Mouse (Mus musculus): ENCODE results near the gene Mcl1. TPM values are rescaled to one million over a fixed set of nuclear protein-coding genes. Genes with fewer than 3 reads are reported as not detected.
"Not testable (repeated sequence)": the region's sequence is repeated elsewhere in the genome, so short reads cannot be mapped to it uniquely, and the experiment has no call there.

Gene Mcl1
- polyA plus RNA-seq, 1 experiment from 2014 or later, result 83.3 TPM

DNA sequence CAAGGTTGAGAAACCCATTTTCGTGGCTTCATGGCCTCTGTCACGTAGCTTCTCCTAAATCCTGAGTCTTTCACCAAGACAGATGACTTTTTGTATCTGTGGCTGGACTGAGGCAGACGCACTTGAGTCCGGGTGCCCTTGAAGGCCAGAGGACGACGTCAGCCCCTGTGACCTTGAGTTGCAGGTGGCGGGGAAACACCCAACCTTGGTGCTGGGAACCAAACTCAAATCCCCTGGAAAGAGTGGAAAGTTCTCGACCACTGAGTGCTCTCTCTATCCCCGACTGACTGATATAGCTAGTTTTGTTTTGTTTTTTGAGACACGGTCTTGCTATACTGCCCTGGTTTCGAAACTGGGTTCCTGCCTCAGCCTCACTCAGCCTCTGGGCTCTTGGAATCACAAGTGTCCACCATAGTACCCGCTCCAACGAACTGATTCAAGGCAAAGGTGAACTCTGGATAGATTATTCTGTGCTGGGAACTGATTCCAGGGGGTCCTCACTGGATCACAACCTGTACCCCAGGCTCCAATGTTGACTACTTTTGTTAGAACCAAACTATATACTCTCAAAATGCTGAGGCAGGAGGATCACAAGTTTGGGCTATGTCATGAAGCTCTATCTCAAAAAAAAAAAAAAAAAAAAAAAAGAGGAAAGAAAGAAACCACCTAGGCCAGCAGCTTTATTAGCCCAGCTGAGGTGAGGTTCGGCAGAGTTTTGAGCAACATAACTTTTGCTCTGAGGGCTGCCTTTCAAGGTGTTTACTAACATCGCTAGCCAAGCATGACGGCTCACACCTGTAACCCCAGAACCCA is 7.0 kb upstream of the Mcl1 start:
- Histone ChIP-seq H3K4me3 (ENCODE audit: low read depth, low read length) (no peak overlapping the region), H3K27me3 (ENCODE audit: control insufficient read depth, insufficient read depth, low read length) (no peaks in the 10 kb centered on the region), H3K36me3 (replicated peaks; ENCODE audit: control insufficient read depth, insufficient read depth, low read depth, low read length) (no peaks in the 10 kb centered on the region), H3K4me2 (ENCODE audit: low read depth, low read length) (no peak overlapping the region), H3K9me3 (replicated peaks; ENCODE audit: control insufficient read depth, low read length) (no peaks in the 10 kb centered on the region), H3K4me1 (ENCODE audit: control insufficient read depth, insufficient read depth, low read length) (0 out of 2 replicates have a peak, but pooled peaks cover 2% of the 10 kb centered on the region), H3K27ac (replicated peaks; ENCODE audit: low read depth, low read length) (no peak overlapping the region), H3K9ac (replicated peaks; ENCODE audit: low read length) (no peak overlapping the region)
- WGBS, result 88% methylated on average over 16 of the region's 16 CpGs
- DNase-seq (ENCODE audit: low spot score) (no peak), ATAC-seq (replicated peaks; ENCODE audit: insufficient number of reproducible peaks, low FRiP score, low TSS enrichment, low read depth) (no peak)

DNA sequence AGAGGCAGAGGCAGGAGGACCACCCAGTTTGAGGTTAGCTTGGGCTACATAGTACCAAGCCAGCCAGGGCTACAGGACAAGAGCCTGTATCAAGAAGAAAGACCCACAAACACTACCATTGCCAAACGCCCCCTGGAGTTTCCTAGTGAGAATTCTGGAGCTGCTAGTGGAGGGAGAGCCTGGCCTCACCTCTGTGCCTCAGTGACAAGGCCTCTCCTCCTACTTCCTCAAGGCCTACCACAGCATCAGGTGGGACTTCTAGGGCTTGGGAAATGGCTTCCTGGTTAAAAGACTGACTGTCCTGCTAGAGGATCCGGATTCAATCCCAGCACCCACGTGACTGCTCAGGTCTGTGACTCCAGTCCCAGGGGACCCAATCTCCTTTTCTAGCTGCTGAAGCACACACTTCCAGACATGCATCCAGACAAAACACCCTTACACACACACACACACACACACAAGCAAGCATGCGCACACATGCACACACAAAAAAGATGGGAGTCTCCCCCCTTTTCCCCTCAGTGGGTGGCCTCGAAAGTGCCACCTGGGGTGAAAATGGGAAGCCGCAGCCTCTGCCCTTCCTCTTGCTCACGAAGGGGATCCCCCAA is 6.3 kb upstream of the Mcl1 start:
- Histone ChIP-seq H3K4me3 (ENCODE audit: low read depth, low read length) (no peak overlapping the region), H3K27ac (replicated peaks; ENCODE audit: low read depth, low read length) (no peak overlapping the region), H3K36me3 (replicated peaks; ENCODE audit: control insufficient read depth, insufficient read depth, low read depth, low read length) (no peaks in the 10 kb centered on the region), H3K4me2 (ENCODE audit: low read depth, low read length) (no peak overlapping the region), H3K9ac (replicated peaks; ENCODE audit: low read length) (no peak overlapping the region), H3K9me3 (replicated peaks; ENCODE audit: control insufficient read depth, low read length) (no peaks in the 10 kb centered on the region), H3K27me3 (ENCODE audit: control insufficient read depth, insufficient read depth, low read length) (no peaks in the 10 kb centered on the region), H3K4me1 (ENCODE audit: control insufficient read depth, insufficient read depth, low read length) (0 out of 2 replicates have a peak, but pooled peaks cover 2% of the 10 kb centered on the region)
- DNase-seq (ENCODE audit: low spot score) (no peak), ATAC-seq (replicated peaks; ENCODE audit: insufficient number of reproducible peaks, low FRiP score, low TSS enrichment, low read depth) (no peak)
- WGBS, result 47% methylated on average over 7 of the region's 7 CpGs

DNA sequence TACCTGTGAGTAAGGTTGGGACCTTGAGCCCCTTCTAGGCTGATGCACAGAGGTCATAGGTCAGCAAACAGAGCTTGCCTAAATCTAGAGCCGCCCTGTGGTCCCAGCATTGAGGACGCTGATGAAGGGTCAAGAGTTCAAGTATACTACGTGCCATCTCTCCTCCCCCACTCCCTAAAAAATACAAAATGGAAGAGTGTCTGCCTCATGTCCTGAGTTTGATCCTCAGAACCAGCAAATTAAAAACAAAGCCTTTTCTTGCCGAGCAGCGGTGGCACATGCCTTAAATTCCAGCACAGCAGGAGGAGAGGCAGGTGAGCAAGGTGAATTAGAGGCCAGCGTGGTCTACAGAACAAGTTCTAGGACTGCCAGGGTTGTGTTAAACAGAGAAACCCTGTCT is 5.7 kb upstream of the Mcl1 start:
- Histone ChIP-seq H3K4me1 (ENCODE audit: control insufficient read depth, insufficient read depth, low read length) (0 out of 2 replicates have a peak, but pooled peaks cover 2% of the 10 kb centered on the region), H3K9ac (replicated peaks; ENCODE audit: low read length) (no peak overlapping the region), H3K4me3 (ENCODE audit: low read depth, low read length) (no peak overlapping the region), H3K9me3 (replicated peaks; ENCODE audit: control insufficient read depth, low read length) (no peaks in the 10 kb centered on the region), H3K4me2 (ENCODE audit: low read depth, low read length) (no peak overlapping the region), H3K27me3 (ENCODE audit: control insufficient read depth, insufficient read depth, low read length) (no peaks in the 10 kb centered on the region), H3K36me3 (replicated peaks; ENCODE audit: control insufficient read depth, insufficient read depth, low read depth, low read length) (no peaks in the 10 kb centered on the region), H3K27ac (replicated peaks; ENCODE audit: low read depth, low read length) (no peak overlapping the region)
- ATAC-seq (replicated peaks; ENCODE audit: insufficient number of reproducible peaks, low FRiP score, low TSS enrichment, low read depth) (no peak), DNase-seq (ENCODE audit: low spot score) (peak; percentile 14)
- 11% methylated on average over 6 of the region's 6 CpGs for WGBS

DNA sequence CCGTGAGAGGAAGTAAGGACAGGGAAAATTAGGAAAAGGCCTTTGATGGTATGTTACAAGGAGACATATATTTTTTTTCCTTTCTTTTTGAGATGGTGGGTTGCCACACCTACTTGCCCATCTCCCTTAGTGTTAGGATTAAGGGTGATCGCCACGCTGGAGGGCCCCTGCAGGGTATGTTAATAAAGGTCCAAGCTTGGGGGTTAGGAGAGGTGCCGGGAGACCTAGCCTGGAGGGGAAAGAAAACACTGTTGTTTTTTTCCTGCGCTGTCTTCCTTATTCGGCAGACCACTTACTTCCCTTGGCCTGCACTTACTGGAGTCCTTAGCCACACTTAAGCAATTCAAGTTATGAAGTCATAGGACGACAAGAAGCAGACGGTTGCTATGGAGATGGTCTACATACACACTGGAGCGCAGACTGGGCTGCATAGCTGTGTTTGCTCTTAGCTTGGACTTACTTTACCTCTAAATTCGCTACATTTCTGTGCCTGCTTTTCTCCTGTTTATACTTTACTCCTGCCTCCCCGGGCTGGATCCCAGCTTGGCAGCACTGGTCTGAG is 5.0 kb upstream of the Mcl1 start:
- 0 out of 2 replicates have a peak, but pooled peaks cover 2% of the 10 kb centered on the region for H3K4me1 ChIP-seq (ENCODE audit: control insufficient read depth, insufficient read depth, low read length)
- H3K4me2 ChIP-seq (ENCODE audit: low read depth, low read length), result no peak overlapping the region
- ATAC-seq (replicated peaks; ENCODE audit: insufficient number of reproducible peaks, low FRiP score, low TSS enrichment, low read depth) (no peak), DNase-seq (ENCODE audit: low spot score) (peak; percentile 71)
- 15% methylated on average over 11 of the region's 11 CpGs for WGBS
- no peak overlapping the region for H3K27ac ChIP-seq (replicated peaks; ENCODE audit: low read depth, low read length)
- H3K36me3 ChIP-seq (replicated peaks; ENCODE audit: control insufficient read depth, insufficient read depth, low read depth, low read length), result no peaks in the 10 kb centered on the region
- H3K4me3 ChIP-seq (ENCODE audit: low read depth, low read length), result no peak overlapping the region
- no peak overlapping the region; the same call in 1 of the 2 replicates for H3K9ac ChIP-seq (replicated peaks; ENCODE audit: low read length)
- no peaks in the 10 kb centered on the region for H3K27me3 ChIP-seq (ENCODE audit: control insufficient read depth, insufficient read depth, low read length)
- no peaks in the 10 kb centered on the region for H3K9me3 ChIP-seq (replicated peaks; ENCODE audit: control insufficient read depth, low read length)

DNA sequence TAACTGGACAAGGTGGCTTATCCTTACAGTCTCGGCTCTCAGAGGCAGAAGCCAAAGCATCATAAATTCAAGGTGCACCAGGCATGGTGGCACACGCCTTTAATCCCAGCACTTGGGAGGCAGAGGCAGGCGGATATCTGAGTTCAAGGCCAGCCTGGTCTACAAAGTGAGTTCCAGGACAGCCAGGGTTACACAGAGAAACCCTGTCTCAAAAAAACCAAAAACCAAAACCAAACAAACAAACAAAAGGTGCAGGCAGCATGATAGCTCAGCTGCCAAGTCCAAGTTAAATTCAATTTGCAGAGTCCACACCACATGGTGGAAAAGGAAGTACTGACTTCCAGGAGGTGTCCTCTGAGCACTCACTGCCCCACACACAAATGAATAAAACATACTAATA is 4.2 kb upstream of the Mcl1 start:
- not testable (repeated sequence) for ATAC-seq (replicated peaks; ENCODE audit: insufficient number of reproducible peaks, low FRiP score, low TSS enrichment, low read depth); H3K4me1 ChIP-seq (ENCODE audit: control insufficient read depth, insufficient read depth, low read length)

DNA sequence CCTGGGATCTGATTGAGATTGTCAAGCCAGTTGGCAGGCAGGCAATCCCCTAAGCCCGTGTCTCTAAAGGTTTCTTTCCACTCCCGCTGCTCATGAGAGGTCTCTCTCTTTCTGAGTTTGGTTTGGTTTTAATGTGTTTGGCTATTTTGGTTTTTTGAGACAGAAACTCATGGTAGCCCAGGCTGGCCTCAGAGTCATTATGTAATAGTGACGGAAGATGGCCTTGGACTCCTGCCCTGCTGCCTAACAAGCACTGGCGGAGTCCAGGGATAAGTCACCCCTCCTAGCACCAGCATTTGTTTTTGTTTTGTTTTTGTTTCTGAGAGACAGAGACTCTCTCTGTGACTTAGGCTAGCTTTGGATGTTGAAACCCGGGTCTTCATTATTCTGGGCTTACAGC is 3.2 kb upstream of the Mcl1 start:
- H3K27me3 ChIP-seq (ENCODE audit: control insufficient read depth, insufficient read depth, low read length), result no peaks in the 10 kb centered on the region
- H3K9me3 ChIP-seq (replicated peaks; ENCODE audit: control insufficient read depth, low read length), result no peaks in the 10 kb centered on the region
- H3K9ac ChIP-seq (replicated peaks; ENCODE audit: low read length), result no peak overlapping the region
- H3K4me3 ChIP-seq (ENCODE audit: low read depth, low read length), result no peak overlapping the region
- ATAC-seq (replicated peaks; ENCODE audit: insufficient number of reproducible peaks, low FRiP score, low TSS enrichment, low read depth) (no peak), DNase-seq (ENCODE audit: low spot score) (no peak)
- H3K4me1 ChIP-seq (ENCODE audit: control insufficient read depth, insufficient read depth, low read length), result 0 out of 2 replicates have a peak, but pooled peaks cover 2% of the 10 kb centered on the region
- no peak overlapping the region for H3K4me2 ChIP-seq (ENCODE audit: low read depth, low read length)
- H3K27ac ChIP-seq (replicated peaks; ENCODE audit: low read depth, low read length), result no peak overlapping the region
- 87% methylated on average over 5 of the region's 5 CpGs for WGBS
- H3K36me3 ChIP-seq (replicated peaks; ENCODE audit: control insufficient read depth, insufficient read depth, low read depth, low read length), result no peaks in the 10 kb centered on the region; the same call in 1 of the 2 replicates

More for the DNA sequence above, 4.2 kb upstream of the Mcl1 start:
- not testable (repeated sequence) for H3K9me3 ChIP-seq (replicated peaks; ENCODE audit: control insufficient read depth, low read length); DNase-seq (ENCODE audit: low spot score); H3K9ac ChIP-seq (replicated peaks; ENCODE audit: low read length); H3K4me3 ChIP-seq (ENCODE audit: low read depth, low read length); H3K4me2 ChIP-seq (ENCODE audit: low read depth, low read length); H3K27me3 ChIP-seq (ENCODE audit: control insufficient read depth, insufficient read depth, low read length); H3K36me3 ChIP-seq (replicated peaks; ENCODE audit: control insufficient read depth, insufficient read depth, low read depth, low read length); H3K27ac ChIP-seq (replicated peaks; ENCODE audit: low read depth, low read length)
- 100% methylated on average over 3 of the region's 3 CpGs for WGBS

DNA sequence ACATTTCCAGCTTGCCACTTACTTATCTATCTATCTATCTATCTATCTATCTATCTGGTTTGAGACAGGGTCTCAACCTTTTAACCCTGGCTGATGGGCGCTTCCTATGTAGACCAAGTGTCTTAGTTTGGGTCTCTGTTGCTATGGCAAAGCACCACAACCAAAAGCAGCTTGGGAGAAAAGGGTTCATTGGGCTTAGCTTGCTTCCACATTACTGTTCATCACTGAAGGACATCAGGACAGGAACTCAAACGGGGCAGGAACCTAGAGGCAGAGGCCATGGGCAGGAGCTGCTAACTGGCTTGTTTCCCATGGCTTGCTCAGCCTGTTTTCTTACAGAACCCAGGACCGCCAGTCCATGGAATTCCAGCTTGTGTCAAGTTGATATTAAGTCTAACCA is 1.5 kb upstream of the Mcl1 start:
- no peaks in the 10 kb centered on the region; the same call in 1 of the 2 replicates for H3K36me3 ChIP-seq (replicated peaks; ENCODE audit: control insufficient read depth, insufficient read depth, low read depth, low read length)
- ATAC-seq (replicated peaks; ENCODE audit: insufficient number of reproducible peaks, low FRiP score, low TSS enrichment, low read depth) (no peak), DNase-seq (ENCODE audit: low spot score) (no peak)
- no peak overlapping the region for H3K4me3 ChIP-seq (ENCODE audit: low read depth, low read length)
- H3K9ac ChIP-seq (replicated peaks; ENCODE audit: low read length), result no peak overlapping the region
- H3K4me1 ChIP-seq (ENCODE audit: control insufficient read depth, insufficient read depth, low read length), result 0 out of 2 replicates have a peak, but pooled peaks cover 8% of the 10 kb centered on the region
- WGBS, result 85% methylated on average over 3 of the region's 3 CpGs
- H3K27ac ChIP-seq (replicated peaks; ENCODE audit: low read depth, low read length), result no peak overlapping the region
- H3K27me3 ChIP-seq (ENCODE audit: control insufficient read depth, insufficient read depth, low read length), result no peaks in the 10 kb centered on the region
- H3K4me2 ChIP-seq (ENCODE audit: low read depth, low read length), result no peak overlapping the region
- H3K9me3 ChIP-seq (replicated peaks; ENCODE audit: control insufficient read depth, low read length), result no peaks in the 10 kb centered on the region

DNA sequence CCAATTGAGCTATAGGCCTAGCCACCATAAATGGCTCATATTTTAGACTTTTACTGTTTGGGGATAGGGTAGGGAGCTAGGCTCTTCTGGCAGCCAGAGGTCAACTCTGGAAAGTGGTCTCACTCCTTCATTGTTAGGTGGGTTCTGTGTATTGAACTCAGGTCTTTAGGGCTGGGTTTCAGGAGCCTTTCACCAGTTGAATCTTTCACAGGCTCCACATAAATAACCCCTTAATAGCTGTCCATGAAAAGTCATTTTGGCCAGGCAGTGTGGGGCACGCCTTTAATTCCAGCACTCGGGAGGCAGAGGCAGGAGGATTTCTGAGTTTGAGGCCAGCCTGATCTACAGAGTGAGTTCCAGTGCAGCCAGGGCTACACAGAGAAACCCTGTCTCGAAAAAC is 877 bp upstream of the Mcl1 start:
- ATAC-seq (replicated peaks; ENCODE audit: insufficient number of reproducible peaks, low FRiP score, low TSS enrichment, low read depth), result no peak
- Histone ChIP-seq H3K27me3 (ENCODE audit: control insufficient read depth, insufficient read depth, low read length) (no peaks in the 10 kb centered on the region), H3K9ac (replicated peaks; ENCODE audit: low read length) (no peak overlapping the region), H3K27ac (replicated peaks; ENCODE audit: low read depth, low read length) (no peak overlapping the region), H3K4me1 (ENCODE audit: control insufficient read depth, insufficient read depth, low read length) (0 out of 2 replicates have a peak, but pooled peaks cover 8% of the 10 kb centered on the region), H3K36me3 (replicated peaks; ENCODE audit: control insufficient read depth, insufficient read depth, low read depth, low read length) (no peaks in the 10 kb centered on the region; the same call in 1 of the 2 replicates), H3K9me3 (replicated peaks; ENCODE audit: control insufficient read depth, low read length) (no peaks in the 10 kb centered on the region), H3K4me3 (ENCODE audit: low read depth, low read length) (peak overlapping the region; percentile 99), H3K4me2 (ENCODE audit: low read depth, low read length) (peak overlapping the region; percentile 43; the same call in 1 of the 2 replicates)
- WGBS, result 88% methylated on average over 3 of the region's 3 CpGs
- no peak for DNase-seq (ENCODE audit: low spot score)

Measured in embryonic facial prominence, embryonic 11.5 days (tissue).